Mouse (Mus musculus) bone marrow, adult 2 months (tissue): ENCODE measurements at regions not wholly inside any gene's neighbourhood (a gene's known extent, or its start where the extent isn't known, plus 50 kb on each side); places are given as distances from the start of the nearest gene placed in this dataset.

ENCODE experiments used
- H3K27ac ChIP-seq: fragments of 200-500 bp; 2 replicates; pipeline ENCODE4 v1.5.1; 2012; ENCODE audit warnings: low read depth, mild to moderate bottlenecking, control low read depth, inconsistent platforms, low read length; ENCODE audit not compliant: control insufficient read depth, poor library complexity, insufficient read depth
- H3K4me1 ChIP-seq: fragments of 200-500 bp; 2 replicates; pipeline ENCODE4 v1.6.1; 2011; ENCODE audit warnings: low read length; ENCODE audit not compliant: control insufficient read depth, insufficient read depth
- H3K4me3 ChIP-seq: fragments of 200-500 bp; replicated peaks from 2 replicates; pipeline ENCODE3; 2011; ENCODE audit warnings: mild to moderate bottlenecking, low read depth, low read length, control low read depth; ENCODE audit not compliant: control insufficient read depth
- CTCF ChIP-seq: fragments of 200-500 bp; IDR thresholded peaks from 2 replicates; pipeline ENCODE4 v1.5.1; 2011; ENCODE audit warnings: low read length, control low read depth; ENCODE audit not compliant: control insufficient read depth, insufficient read depth
- POLR2A ChIP-seq: fragments of 200-500 bp; IDR thresholded peaks from 2 replicates; pipeline ENCODE4 v1.6.1; 2011; ENCODE audit warnings: low read depth, mild to moderate bottlenecking, control low read depth, low read length, borderline replicate concordance; ENCODE audit not compliant: control insufficient read depth
- WGBS: fragments of 180-500 bp; shearing (Covaris S2); methylation state at CpG from one replicate; pipeline ENCODE4 v1.1.7; 2018; 5-methylcytosine and 5-hydroxymethylcytosine counted together

- H3K27ac ChIP-seq = no peak overlapping the region
- no peak for TF ChIP-seq POLR2A
- TF ChIP-seq CTCF = no peak
- no peaks in the 10 kb centered on the region for H3K4me1 ChIP-seq
- no peak overlapping the region for H3K4me3 ChIP-seq
- WGBS = 83% methylated on average over 1 of the region's 1 CpGs
These were observed 89.2 kb upstream of the Unc5b start for GRCm38 (mm10) chr10:60920621-60921020.

GRCm38 (mm10) chr10:60918020-60918419, 86.6 kb upstream of the Unc5b start:
- no peak overlapping the region for H3K27ac ChIP-seq
- TF ChIP-seq POLR2A (no peak), CTCF (no peak)
- WGBS = 41% methylated on average over 8 of the region's 8 CpGs

GRCm38 (mm10) chr10:60914391-60914790, 83.0 kb upstream of the Unc5b start:
- H3K4me3 ChIP-seq = no peak overlapping the region
- no peak for TF ChIP-seq POLR2A
- WGBS = 24% methylated on average over 7 of the region's 7 CpGs
- H3K27ac ChIP-seq = no peak overlapping the region
- no peaks in the 10 kb centered on the region for H3K4me1 ChIP-seq

More at GRCm38 (mm10) chr10:60918020-60918419, 86.6 kb upstream of the Unc5b start:
- no peak overlapping the region for H3K4me3 ChIP-seq
- H3K4me1 ChIP-seq = no peaks in the 10 kb centered on the region

- 85% methylated on average over 11 of the region's 11 CpGs for WGBS
- Histone ChIP-seq H3K4me3 (no peak overlapping the region), H3K4me1 (no peaks in the 10 kb centered on the region), H3K27ac (no peak overlapping the region)
- TF ChIP-seq POLR2A (no peak), CTCF (no peak)
These were observed 82.1 kb upstream of the Unc5b start for GRCm38 (mm10) chr10:60913456-60913900.

- Histone ChIP-seq H3K4me3 (no peak overlapping the region), H3K27ac (no peak overlapping the region), H3K4me1 (no peaks in the 10 kb centered on the region)
- TF ChIP-seq POLR2A = no peak
- TF ChIP-seq CTCF = no peak
- 74% methylated on average over 7 of the region's 7 CpGs for WGBS
These were observed 73.0 kb upstream of the Unc5b start for GRCm38 (mm10) chr10:60904351-60904750.

GRCm38 (mm10) chr10:60900992-60901391, 69.6 kb upstream of the Unc5b start:
- Histone ChIP-seq H3K27ac (no peak overlapping the region), H3K4me1 (no peaks in the 10 kb centered on the region), H3K4me3 (no peak overlapping the region)
- TF ChIP-seq CTCF = no peak
- 54% methylated on average over 2 of the region's 2 CpGs for WGBS

GRCm38 (mm10) chr10:60893810-60894147, 62.4 kb upstream of the Unc5b start:
- Histone ChIP-seq H3K4me3 (no peak overlapping the region), H3K4me1 (no peaks in the 10 kb centered on the region), H3K27ac (no peak overlapping the region)
- TF ChIP-seq POLR2A = no peak
- 66% methylated on average over 4 of the region's 4 CpGs for WGBS

GRCm38 (mm10) chr10:60893130-60893809, 61.9 kb upstream of the Unc5b start:
- Histone ChIP-seq H3K4me1 (no peaks in the 10 kb centered on the region), H3K27ac (no peak overlapping the region), H3K4me3 (no peak overlapping the region)
- 74% methylated on average over 22 of the region's 22 CpGs for WGBS
- TF ChIP-seq POLR2A (no peak), CTCF (no peak)

GRCm38 (mm10) chr10:60892730-60893129, 61.3 kb upstream of the Unc5b start:
- WGBS = 8% methylated on average over 4 of the region's 4 CpGs
- TF ChIP-seq POLR2A = no peak
- H3K4me1 ChIP-seq = no peaks in the 10 kb centered on the region
- H3K27ac ChIP-seq = no peak overlapping the region
- no peak overlapping the region for H3K4me3 ChIP-seq
